Mouse (Mus musculus) mature B cell (primary cell): ENCODE measurements around the gene Sgpl1.

ENCODE experiments used
- in situ Hi-C: fragments of 300-500 bp; cut with MboI; formaldehyde crosslinking; loops from 2 replicates; pipeline ENCODE4 v1.14.3; 2019

Sgpl1 gene

DNA sequence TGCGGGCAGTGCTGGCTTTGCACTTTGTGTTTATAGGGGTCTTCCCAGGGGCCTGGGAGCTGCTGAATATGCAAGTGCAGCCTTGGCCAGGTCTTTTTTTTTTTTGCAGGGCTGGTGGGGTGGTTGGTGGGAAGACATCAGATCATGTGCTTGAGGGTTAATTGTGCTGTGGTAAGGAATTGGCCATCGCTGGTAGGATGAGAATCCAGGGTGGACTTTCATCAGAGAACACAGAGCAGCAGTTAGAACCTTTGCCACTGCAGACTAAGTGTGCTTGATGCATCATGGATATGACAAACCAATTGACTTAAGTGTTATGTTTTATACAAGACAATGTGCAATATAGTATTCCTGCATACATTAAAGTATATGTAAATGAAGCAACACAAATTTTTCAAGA lies 62.1 kb downstream of the Sgpl1 start:
- in situ Hi-C loops = no loop called here

DNA sequence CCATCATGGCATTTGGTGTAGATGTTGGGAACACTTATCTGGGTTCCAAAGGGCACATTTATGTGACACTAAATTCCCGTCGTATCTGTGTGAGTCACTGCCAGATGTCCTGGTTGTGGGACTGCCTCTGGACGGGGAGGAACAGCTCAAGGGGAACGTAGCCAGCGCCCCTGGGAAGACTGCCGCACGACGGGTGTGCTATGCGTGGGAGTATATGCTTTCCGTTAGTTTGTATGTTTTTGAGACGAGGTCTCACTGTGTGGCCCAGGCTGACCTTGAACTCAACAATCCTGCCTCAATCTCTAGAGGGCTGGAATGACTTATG lies 66.6 kb downstream of the Sgpl1 start:
- in situ Hi-C loops = no loop called here

DNA sequence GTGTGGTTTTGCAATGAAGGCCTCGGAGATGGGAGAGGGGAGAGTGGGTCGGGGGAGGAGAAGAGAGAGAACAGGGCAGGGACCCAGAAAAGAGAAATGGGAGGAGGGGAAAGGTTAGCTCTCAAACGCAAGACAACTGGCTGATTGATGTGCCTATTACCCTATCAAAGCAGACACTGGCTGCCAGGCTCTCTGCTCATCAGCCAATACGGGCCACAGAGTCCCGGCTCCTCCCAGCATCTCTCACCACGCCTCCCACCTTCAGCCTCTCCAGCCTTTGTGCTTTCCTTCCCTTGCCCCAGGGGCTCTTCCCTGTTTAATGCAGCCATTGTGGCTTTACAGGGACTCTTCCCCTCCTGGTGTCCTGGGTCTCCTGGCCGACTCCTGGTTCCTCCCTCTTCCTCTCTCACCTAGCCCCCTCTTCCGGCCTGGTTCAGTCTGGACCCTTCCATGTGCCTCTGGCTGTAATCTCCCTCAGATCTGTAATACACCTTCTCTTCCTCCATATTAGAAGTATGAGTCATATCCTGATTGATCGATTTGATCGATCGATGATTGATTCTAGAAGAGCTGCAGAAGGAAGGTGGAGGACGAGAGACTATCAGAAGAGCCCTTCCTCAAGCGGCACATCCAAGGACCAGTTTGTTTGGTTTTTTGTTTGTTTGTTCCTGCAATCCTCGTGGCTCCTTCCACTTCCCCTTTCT lies 67.1 kb downstream of the Sgpl1 start:
- in situ Hi-C loops = no loop called here

DNA sequence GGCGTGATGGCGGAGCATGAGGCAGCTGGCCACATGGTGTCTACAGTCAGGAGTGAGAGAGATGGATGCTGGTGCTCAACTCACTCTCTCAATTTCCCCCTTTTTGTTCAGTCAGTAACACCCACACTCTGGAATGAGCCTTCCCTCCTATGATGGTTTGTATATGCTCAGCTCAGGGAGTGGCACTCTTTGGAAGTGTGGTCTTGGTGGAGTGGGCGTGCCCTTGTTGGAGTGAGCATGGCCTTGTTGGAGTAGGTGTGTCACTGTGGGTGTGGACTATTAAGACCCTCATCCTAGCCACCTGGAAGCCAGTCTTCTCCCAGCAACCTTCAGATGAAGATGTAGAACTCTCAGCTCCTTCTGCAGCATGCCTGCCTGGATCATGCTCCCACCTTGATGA lies 71.9 kb downstream of the Sgpl1 start:
- in situ Hi-C loops = no loop called here

DNA sequence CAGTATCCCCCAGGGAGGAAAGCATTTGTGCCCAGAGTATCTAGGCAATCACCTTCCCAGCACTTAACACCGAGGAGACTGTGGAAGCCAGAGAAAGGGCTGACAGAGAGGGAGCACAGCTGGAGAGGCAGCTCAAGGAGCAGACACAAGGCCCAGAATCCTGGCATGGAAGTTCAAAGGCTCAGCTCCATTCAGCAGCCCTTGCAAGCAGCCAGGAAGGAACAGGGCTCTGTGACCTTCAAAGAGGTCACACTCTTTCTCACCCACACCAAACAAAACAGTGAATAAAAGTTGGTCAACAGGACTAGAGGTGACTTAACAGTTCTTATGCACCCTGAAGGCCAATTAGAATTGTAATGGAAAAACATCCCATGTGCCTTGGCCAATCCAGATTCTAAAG lies 72.9 kb downstream of the Sgpl1 start:
- in situ Hi-C loops = no loop called here

DNA sequence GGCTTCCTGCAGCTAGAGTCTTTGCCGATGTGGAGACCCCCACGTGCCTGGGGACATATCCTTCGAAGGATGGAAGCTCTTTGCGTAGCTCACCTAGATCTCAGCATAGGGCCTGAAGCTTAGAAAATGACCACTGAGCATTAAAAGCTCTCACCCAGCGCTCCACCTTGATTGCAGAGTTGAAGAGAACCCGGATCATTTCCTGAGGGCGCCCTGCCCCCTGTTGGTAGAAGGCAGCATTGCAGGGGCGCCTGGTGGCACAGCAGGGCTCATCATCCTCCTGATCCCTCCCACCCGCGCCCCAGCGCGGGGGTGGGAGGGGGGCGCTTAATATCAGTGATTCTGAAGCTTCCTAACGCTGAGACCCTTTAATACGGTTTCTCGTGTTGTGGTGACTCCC lies 75.2 kb downstream of the Sgpl1 start:
- in situ Hi-C loops = no loop called here

DNA sequence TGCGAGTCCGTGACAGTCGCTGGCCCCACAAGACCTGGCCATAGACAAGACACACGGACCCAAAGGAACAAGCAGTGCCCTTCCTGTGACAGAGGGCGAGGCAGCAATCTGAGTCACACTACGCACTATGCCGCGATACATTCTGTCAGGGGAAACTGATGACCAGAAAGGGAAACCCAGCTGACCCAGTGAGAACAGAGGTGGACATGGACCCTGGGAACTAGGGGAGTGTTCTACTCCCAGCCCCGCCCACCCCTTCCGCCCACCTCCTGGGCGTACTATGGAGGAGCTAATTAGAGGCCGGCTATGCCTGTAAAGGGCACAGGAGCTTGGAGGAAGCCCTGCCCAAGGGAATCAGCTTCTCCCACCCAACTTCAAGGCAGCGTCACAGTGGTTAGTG lies 78.3 kb downstream of the Sgpl1 start:
- in situ Hi-C loops = no loop called here

DNA sequence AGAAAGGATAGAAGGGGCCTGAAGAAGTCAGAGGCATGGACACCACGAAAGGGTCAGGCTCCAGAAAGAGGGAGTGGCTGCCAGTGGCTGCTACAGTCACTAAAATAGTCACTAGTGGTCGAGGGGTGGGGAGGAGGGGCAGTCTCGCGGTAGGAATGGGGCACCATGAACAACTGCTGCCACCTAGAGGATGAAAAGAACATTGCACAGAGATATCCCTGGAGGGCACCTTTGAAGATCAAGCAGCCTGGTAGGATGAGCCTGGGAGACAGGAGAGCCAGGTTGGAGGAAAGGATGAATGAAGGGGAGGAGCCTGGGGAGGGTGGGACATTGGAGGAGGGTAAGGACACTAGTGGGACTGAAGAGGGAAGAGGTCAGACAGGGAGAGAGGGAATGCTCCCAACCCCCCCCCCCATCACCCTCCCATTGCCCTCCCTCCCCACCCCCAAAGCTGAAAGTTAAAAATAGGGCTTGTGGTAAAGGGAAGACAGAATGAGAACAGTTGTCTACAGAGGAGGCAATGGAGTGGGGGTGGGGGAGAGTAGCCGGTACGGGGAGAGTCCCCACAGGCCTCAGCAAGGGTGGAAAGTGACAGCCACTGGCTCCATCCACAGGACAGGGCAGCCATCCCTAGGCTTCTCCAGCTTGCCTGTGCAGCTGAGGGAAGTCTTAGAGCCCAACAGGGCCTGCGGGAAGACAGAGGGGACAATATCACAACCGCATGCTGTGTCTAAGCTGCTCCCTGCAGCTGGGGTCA lies 78.9 kb downstream of the Sgpl1 start:
- in situ Hi-C loops = no loop called here

DNA sequence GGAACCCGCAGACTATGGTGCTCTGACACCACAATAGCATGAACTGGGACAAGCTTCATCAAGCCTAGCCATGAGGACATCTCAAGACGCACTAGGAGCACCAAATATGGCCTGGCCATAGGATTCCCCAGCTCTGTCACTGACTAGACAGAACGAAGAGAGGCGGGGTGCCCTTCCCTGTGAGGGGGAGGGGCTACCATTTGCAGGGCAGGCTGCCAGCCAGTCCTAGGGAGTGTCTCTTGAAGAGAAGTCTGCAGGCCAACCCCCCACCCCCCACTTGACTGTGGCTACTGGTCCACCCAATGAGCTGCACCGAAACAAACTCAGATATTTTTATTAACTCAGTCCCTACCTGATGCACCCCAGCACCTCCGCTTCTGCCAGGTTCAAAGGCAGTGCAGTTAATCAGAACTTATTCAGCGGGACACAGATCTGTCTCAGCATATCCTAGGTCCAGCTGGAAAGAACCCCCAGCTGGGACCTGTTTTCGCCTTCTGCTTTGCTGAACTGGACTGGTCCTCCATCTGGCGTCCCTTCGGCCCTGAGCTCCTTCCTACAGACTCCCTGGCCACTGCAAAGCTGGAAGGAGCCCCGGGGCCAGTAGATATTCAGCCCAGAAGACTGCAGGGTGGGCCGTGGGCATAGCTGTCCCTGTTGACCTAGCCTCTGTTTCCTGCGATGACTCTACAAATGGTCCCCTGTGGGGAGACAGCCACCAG lies 82.1 kb downstream of the Sgpl1 start:
- in situ Hi-C loops = no loop called here

DNA sequence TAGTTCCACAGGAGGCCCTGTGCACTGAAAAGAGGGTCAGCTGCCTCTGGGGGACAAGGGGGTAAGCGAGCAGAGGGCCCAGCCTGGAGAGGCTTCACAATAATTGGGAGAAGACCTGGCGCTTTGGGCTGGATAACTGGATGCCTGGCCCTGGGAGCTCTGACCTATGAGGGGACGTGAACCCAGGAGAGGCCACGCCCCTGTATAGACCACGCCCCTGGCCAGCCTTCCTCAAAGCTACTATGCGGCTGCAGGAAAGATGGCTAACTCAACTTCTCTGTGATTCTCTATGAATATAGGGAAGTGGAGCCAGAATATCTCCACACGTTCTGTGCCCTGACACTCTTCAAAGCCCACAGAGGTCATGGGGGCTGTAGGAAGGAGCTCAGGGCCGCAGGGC lies 82.9 kb downstream of the Sgpl1 start:
- in situ Hi-C loops = no loop called here

DNA sequence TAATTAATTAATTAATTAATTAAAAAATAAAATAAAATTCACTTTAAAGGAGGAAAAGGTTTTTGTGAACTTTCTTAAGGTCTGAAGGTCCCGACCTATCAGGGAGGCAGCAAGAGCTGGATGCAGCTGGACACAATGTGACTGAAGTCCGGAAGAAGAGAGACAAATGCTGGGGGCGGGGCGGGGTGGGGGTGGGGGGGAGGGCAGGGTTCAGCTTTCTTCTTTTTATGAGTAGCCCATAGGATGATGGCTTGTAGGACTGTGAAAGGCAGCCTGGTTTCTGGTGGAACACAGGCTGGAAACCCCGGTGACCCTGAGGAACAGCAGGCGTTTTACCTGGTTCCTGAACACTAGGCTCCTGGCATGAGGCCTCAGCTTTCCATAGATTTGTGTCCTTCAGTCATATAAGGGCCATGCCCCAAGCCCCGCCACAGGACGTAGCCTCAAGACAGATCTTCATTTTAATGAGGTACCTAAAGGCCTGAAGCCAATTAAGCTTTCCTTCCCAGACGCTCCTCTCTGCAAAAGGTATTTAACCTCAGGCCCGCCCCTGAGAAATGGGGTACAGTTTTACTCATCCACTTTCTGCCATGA lies 84.1 kb downstream of the Sgpl1 start:
- in situ Hi-C loops = no loop called here

DNA sequence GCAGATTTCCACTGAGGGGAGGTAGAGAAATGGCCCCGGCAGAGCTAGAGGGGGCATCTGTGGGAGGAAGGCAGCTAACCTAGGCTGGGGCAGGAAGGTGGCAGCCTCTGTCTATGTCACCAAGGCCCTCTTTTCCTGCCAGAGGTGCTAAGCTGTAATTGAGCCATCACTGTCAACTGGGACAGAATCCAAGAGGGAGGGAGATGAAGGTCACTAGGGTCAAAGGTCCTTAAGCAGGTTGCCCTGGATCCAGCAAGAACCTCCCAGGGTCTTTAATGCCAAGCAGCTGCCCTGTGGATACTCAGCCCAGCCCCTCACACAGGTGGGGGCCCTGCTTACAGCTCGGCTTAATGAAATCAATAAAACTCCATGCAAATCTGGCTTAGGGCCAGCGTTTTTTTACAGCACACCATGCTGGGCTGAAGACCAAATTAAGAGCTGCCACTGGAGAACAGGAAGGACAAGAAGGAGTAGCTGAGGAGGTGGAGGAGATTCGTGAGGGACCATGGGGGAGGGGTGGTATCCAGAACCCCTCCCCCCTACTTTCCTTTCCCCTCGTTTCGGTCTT lies 87.9 kb downstream of the Sgpl1 start:
- in situ Hi-C loops = no loop called here

DNA sequence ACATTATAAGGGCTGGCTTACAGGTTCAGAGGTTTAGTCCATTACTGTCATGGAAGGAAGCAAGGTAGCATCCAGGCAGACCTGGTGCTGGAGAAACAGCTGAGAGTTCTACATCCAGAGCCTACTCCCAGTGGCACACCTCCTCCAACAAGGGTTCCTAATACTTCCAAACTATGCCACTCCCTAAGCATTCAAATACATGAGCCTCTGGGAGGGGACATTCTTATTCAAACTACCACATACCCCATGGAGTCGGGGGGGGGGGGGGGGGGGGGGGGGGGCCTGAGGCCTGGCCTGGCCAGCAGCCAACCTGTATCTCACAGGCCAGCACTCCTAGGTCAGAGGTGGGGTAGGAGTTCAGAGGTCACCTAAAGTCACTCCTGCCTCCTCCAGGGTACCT lies 88.4 kb downstream of the Sgpl1 start:
- in situ Hi-C loops = no loop called here

DNA sequence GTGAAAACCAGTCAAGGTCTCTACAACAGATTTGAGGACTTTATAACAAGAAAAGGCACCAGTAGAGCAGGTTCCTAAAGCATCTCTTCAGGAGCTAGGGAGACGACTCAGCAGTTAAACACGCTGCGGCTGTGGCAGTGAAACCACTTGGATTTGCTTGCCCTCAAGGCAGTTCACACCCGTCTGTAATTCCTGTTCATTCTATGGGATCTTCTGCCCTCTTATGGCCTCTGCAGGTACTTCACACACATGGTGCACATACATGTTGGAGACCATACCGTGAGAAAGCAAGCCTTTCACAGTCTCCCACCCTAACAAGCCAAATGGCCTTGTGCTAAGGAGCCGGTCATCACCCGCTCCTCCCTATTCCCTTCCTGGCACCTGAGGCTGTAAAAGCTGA lies 90.8 kb downstream of the Sgpl1 start:
- in situ Hi-C loops = no loop called here

DNA sequence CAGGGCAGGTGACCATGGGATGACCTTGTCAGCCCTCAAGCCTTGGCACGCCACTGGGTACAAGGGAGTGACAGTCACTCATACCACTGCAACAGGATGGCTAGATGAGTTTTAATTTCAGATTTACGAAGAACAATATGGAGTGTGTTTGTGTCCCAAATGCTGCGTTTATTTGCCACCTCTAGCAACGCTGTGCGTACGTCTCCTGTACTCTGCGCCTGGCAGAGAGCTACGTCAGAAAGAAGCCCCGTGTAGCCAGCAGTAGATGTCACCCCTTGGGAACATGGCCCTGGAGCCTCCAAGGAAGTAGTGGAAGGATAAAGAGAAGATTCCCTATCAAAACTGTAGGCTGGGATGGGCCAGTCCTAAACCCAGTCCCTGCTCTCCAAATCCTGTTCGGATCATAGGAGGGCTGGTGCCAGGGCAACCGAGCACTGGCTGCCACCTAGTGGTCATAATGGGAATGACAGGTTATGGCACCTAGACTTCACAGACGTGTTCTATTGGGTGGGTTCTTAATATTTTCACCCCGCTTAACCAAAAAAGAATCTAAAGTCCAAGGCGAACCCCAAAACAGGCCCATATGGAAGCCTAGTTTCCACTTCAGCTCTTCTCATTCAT lies 95.4 kb downstream of the Sgpl1 start:
- in situ Hi-C loops = no loop called here
